Mouse (Mus musculus) spleen, adult 18-20 months (tissue): Measurements from ENCODE around the gene H2-Ab1.

ENCODE experiments used
- DNase-seq, 2 experiments: peaks; one replicate each; pipeline ENCODE4 v3.0.0; 2022; ENCODE audit warnings: mixed read lengths in 2 of 2

H2-Ab1 gene

GRCm38 (mm10) chr17:34285848-34286247 lies 28.4 kb downstream of the H2-Ab1 start:
- DNase-seq: peak; percentile 62 to 76

GRCm38 (mm10) chr17:34286501-34286900 lies 29.0 kb downstream of the H2-Ab1 start:
- DNase-seq: no peak

DNA sequence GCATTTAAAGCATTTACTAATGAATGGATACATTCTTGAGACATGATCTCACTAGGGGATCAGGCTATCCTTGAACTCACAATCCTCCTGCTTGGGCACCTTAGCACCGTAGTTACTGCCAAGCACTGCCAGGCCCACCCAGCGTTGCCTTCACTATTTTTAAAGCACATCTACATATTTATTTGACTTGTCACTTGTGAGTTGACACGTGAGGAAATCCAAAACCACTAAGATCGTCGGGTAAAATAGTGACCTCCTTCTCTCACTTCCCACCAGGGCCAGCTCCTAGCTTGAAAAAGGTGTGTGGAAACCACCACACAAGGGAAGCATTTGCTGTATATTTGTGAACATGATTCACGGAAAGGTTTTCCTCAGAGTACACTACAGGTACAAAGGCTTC lies 29.5 kb downstream of the H2-Ab1 start:
- no peak for DNase-seq

- DNase-seq: peak; percentile 79 to 88
These were observed 30.2 kb downstream of the H2-Ab1 start, which contains the start of gene H2-Aa for GRCm38 (mm10) chr17:34287648-34288047. TSS of gene H2-Aa (minus strand) at chr17:34287823.

DNA sequence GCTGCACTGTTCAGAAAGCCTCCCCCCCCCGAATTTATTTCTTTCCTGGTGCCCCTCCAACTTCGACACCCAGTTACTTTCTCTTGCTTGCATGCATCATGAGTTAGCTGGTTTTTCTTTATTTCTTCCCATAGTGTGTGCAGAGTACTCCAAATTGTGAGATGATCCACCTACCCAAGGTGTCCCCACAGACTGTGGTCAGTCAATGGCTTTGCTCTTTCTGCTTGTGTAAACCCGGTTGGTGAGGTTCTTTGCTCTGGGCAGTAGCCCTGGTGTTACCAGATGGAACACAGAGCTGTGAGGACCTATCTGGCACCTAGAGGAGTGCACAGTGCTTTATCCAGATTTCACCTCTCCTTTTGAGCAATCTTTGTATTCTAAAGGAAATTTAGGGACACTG lies 30.6 kb downstream of the H2-Ab1 start:
- no peak for DNase-seq

- DNase-seq: peak; percentile 83 to 87
These were observed 34.1 kb downstream of the H2-Ab1 start for GRCm38 (mm10) chr17:34291609-34292008.

DNA sequence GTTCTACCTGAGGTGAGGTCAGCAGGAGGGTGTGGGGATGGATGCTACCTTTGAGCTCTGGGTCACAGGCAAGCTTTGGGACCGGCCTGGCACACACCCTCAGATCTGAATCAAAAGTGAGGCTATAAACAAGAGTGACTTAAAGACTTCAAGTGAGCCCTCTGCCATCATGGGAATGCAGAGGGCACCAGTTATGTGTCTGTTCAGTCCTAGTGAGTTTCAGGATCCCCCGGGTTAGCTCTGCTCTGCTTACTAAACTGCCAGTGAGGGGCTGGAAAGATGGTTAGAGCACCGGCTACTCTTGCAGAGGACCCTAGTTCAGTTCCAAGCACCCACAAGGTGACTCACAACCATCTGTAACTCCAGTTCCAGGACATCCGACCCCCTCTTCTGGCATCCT lies 35.1 kb downstream of the H2-Ab1 start:
- no peak for DNase-seq

DNA sequence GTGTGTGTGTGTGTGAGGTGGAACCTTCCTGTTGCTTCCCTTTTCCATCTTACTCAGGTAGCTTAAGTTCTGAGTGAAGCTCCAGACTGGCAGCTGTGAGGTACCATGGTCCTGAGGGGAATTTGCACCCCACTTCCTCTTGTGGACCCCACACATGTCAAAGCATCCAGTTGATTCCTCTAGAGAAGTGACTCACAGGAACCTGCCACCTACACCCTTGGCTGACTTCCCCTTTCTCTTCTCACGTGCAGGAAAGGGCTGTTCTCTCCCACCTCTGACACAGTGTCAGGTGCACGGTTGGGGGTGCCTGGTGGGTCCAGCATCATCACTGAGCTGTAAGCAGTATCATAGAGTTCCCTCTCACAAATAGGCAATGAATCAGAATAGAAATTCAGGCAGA lies 36.0 kb downstream of the H2-Ab1 start:
- peak in 1 of 2 experiments; percentile 73 for DNase-seq

DNA sequence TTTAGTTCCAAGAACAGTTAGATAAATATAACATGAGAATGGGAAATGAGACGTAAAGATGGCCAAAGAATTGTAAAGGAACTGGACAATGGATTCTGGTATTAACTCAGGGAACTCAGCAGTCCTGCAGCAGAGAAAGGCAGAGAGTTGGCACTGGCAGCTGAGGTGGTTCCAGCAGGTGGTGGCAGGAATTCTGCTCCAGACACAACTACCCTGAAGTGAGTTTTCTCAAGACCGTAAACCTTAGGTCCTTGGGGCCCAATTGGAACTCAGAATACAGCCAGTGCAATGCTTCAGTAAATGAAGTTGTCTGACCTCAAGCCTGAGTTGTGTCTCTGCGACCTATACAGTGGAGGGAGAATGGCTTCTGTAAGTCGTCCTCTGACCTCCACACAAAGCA lies 36.8 kb downstream of the H2-Ab1 start:
- peak in 1 of 2 experiments; percentile 11 for DNase-seq

DNA sequence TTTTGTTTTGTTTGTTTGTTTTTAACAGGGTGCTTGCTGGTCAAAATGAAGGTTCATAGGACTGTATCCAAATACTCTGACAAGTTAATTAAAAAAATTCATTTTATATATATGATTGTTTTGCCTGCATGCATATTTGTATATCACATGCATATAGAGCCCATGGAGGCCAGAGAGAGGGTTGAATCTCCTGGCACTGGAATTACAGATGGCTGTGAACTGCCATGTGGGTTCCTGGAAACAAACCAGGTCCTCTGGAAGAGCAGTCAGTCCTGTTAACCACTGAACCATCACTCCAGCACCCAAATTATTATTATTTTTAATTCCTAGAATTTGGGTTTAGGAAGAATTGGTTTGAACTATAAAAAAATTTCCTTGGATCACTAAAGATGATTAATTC lies 37.8 kb downstream of the H2-Ab1 start:
- no peak for DNase-seq

DNA sequence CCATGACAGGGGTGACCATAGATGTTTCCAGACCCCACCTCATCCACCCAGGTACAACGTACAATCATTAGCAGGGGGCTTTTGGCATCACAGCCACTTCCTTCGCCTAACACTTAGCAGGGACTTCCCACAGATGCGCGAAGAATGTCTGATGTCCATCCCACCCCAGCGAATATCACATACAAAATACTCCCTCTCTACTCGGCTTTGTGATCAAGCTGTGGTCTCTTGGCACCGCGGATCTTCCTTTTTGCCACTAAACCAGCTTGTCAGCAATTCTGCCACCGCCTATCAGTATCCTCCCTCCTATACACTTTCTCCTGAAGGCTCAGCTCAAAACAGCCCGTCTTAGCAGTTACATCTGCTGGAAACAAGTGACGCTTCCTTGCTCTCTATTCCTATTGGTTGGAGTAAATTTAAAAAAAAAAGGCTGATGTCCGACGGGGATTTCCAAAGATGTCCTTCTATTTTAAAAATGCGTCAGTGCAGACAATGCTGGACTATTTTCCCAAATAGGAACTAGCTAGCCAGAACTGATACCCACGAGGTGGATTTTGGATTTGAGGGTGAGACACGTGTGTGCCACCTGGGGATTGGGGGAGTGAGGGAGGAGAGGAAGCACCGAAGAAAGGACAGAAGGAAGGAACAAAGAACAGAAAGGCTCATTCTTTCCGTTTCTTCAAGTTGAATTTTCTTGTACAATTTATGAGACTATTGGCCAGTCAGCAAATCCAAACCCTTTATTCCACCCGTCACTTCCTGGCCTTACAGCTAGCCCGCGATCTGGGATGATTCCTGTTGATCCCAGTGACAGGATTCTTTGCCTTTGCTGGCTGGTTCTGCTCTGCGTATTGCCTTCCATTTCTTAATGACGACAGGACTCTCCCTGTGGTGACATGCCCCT lies 38.7 kb downstream of the H2-Ab1 start:
- peak; percentile 65 to 68 for DNase-seq

DNA sequence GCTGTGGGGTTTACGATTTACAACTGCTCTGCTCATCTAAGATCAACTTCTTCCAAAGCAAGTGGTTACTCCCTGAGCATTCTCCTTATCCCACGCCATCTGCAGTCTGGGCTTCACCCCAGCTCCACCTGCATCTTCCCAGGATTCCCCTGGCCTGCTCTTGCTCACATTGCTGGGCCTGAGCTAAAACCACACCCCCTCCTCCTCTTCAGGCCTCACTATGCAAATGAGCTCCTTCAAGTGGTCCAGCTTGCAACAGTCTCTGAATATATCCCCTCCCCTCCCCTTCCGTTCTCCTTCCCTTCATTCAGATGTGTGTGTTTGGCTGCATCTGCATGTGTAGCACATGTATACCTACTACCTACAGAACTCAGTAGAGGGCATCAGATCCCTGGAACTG lies 41.9 kb downstream of the H2-Ab1 start:
- peak in 1 of 2 experiments; percentile 52 for DNase-seq

- DNase-seq: no peak
These were observed 42.6 kb downstream of the H2-Ab1 start for GRCm38 (mm10) chr17:34300071-34300470.

DNA sequence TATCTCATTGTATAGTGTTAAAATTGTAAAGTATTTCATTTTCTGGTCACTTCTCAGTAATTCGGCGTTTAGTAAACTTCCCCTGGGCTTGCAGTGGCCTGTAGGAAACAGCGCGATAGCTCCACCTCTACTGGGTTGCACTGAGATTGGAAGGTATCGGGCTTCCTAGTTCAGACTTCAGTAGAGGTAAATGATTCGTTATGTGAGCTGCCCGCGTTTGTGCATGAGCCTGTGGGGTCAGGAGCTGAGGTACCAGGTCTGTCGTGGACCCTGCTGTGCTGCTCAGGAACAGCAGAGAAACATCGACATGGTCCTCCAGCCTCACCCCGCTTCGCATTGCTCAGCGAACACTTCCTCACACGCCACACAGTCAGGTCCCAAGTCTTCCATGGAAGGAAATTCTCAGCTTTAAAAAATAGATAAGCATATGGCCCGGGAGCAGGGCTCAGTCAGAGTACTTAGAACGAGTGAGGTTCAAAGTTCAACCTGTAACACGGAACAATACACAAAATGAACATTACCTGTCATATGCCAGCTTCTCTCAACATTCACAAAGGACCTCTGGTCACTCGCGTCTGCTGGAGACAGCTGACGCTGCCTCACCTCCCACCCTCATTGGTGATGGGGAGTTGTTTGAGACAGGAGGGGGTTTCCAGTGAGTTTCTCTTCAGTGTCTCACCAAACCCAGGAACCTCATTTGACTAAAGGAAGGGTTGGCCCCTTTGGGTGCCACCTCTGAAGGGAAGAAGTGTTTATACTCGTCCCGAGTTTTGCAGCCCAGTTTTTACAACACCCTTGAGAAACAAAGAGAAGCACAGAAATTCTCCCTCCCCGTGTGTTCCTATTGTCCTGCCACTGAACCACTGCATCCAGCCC lies 43.4 kb downstream of the H2-Ab1 start:
- DNase-seq: peak; percentile 70 to 83

DNA sequence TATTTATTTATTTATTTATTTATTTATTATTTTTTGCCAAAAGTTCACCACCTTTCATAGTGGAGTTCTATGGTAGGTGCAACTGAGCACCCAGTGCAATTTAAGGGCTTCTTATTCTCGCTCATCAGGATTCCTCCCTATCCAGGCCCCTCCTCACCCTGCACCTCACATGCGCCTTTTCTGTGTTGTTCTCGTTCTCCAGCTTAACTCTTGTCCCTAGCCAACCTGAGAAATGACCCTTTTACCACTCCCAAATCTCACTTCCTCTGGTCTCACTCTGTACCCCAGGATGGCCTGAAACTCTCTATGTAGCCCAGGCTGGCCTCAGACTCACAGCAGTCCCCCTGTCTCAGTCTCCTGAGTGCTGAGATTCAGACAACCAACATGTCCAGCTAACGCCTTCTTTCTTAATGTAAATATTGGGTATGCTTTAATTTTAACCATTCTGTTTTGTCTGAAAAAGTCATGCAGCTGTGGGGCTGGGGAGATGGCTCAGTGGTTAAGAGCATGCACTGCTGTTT lies 44.2 kb downstream of the H2-Ab1 start:
- no peak for DNase-seq

- no peak for DNase-seq
These were observed 46.3 kb downstream of the H2-Ab1 start for GRCm38 (mm10) chr17:34303789-34304188.

DNA sequence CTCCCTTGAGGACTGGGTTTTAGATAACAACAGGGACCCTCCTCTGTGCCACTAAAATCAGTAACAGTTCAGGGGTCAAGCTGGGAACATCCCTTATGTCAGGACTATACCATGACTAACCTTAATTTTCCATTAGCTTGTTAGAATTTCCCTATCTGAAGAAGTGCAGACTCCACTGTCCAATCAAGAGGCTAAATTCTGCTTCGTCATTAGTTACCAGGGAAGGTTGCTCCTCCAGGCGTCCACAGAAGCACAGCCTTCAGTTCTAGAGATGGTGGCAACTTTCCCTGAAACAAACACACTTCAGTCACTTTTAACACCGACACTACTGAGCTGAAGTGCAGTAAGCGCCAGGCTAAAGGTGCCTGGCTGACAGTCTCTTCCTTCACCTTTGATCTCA lies 47.3 kb downstream of the H2-Ab1 start:
- peak; percentile 61 to 67 for DNase-seq

- DNase-seq: peak; percentile 80 to 89
These were observed 48.0 kb downstream of the H2-Ab1 start, which contains the start of gene H2-Eb1 for GRCm38 (mm10) chr17:34305380-34306030. TSS of gene H2-Eb1 (plus strand) at chr17:34305867.

GRCm38 (mm10) chr17:34306407-34306806 lies 48.9 kb downstream of the H2-Ab1 start:
- peak; percentile 50 to 58 for DNase-seq

GRCm38 (mm10) chr17:34307216-34307615 lies 49.7 kb downstream of the H2-Ab1 start:
- peak in 1 of 2 experiments; percentile 8 for DNase-seq

DNA sequence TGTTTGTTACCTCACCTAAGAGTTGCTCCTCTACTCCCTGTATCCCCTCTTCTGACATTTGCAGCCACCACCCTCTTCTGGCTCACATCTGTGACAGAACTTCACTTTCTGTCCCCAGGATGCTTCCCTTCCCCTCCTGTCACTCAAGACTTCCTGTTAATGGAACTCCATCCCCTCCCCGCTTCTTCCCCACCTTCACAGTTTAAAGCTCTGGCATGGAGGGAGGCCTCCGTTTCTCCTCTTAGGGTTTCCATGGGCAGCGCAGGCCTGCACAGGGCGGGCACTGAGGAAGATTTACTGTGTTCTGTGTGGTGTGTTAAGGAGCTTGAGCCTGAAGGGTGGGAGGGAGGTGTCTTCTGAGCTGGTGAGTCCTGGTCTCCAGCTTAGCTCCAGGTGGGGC lies 50.7 kb downstream of the H2-Ab1 start:
- peak in 1 of 2 experiments; percentile 11 for DNase-seq

DNA sequence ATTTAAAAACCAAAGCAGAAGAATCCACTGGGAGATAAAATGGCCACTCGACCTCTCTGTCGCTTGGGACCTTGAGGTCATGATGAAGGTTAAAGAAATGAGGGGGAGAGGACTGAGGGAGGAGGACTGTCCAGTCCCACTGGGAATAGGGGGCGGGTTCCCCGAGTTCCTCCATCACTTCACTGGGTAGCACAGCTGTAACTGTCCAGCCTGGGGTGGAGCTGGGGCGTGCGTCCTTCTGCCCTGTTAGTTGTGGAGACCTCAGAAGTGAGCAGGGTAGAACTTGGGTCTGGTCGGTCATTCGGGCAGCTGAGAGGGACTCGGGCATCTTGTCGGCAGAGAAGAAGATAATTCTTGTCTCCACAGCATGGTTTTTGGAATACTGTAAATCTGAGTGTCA lies 51.7 kb downstream of the H2-Ab1 start:
- no peak for DNase-seq
